13 mouse cellular contexts compared by ENCODE assay signal in the genomic region with DNA sequence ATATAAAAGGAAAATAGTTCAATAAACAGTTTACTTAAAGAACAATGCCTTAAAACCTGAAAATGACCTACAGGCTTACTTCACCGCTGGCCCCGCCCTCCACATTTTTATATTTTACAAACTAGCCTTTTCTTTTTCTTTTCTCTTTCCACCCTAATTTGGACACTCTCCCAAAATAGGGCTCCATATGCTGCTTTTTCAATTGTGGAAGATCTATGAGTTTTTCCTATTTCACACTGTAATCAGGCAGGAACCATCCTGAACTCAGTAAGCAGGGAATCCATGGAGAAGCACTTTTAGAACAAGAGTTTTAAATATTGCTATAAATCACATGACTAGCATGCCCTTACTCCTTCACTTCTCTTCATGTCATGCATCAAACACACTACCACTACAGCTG.
"Had no signal": no experiment of that assay in that cellular context is flagged by ENCODE, and none has a peak within 500 bp of the region (broad histone marks: within the 10 kb centered on the region; RNA-seq: fewer than 3 reads in every experiment).

No protein-coding gene starts in this region.

- DNase-seq: gastrocnemius, adult 2 months; gastrocnemius, postnatal 10 days; gastrocnemius, postnatal 25 days; heart, adult 18-20 months; heart, postnatal 10 days; heart, postnatal 4 days; kidney, adult 18-20 months; kidney, adult 8-10 months; kidney, postnatal 10 days; kidney, postnatal 25 days; kidney, postnatal 4 days; layer of hippocampus, postnatal 36 days; left cerebral cortex, postnatal 4 days had no signal
